Mouse (Mus musculus) ES-E14 (cell line): Measurements from ENCODE around the gene Kitl. TPM values are rescaled to one million over a fixed set of nuclear protein-coding genes. Genes with fewer than 3 reads are reported as not detected.

Experiments used
- DNase-seq: peaks from one replicate; pipeline ENCODE4 v3.0.0-alpha.2; 2013; ENCODE audit warnings: low read depth, low spot score
- H3K27ac ChIP-seq: 2 replicates; pipeline ENCODE4 v1.5.1; 2012; ENCODE audit warnings: low read depth, mild to moderate bottlenecking, low read length, moderate library complexity, mixed read lengths; ENCODE audit not compliant: poor library complexity, insufficient read depth, severe bottlenecking
- H3K36me3 ChIP-seq: 2 replicates; pipeline ENCODE4 v1.6.1; 2012; ENCODE audit warnings: mild to moderate bottlenecking, low read length, moderate library complexity, mixed read lengths; ENCODE audit not compliant: control insufficient read depth, poor library complexity, insufficient read depth, severe bottlenecking
- H3K4me1 ChIP-seq, 2 experiments: fragments of 150-350 bp in 1 of 2; sonication (generic) in 1 of 2; 2 replicates each; pipeline ENCODE4 v1.6.1; 2012; ENCODE audit warnings: low read length in 2 of 2, mild to moderate bottlenecking in 1 of 2, mixed read lengths in 1 of 2; ENCODE audit not compliant: control insufficient read depth in 2 of 2, insufficient read depth in 2 of 2, poor library complexity in 1 of 2
- H3K4me3 ChIP-seq, 2 experiments: fragments of 150-350 bp in 1 of 2; sonication (generic) in 1 of 2; 2 replicates each; pipeline ENCODE4 v1.5.1; 2012; ENCODE audit warnings: low read length in 2 of 2, low read depth in 1 of 2, mild to moderate bottlenecking in 1 of 2, mixed read lengths in 1 of 2; ENCODE audit not compliant: insufficient read depth in 1 of 2, poor library complexity in 1 of 2, severe bottlenecking in 1 of 2
- H3K9ac ChIP-seq: 2 replicates; pipeline ENCODE4 v1.6.1; 2012; ENCODE audit warnings: low read depth, mild to moderate bottlenecking, low read length, mixed read lengths; ENCODE audit not compliant: poor library complexity, insufficient read depth, severe bottlenecking
- H3K9me3 ChIP-seq: fragments of 150-350 bp; sonication (generic); 2 replicates; pipeline ENCODE4 v1.6.1; 2012; ENCODE audit warnings: low read depth, mild to moderate bottlenecking, low read length; ENCODE audit not compliant: control insufficient read depth, insufficient read depth
- CHD2 ChIP-seq: IDR thresholded peaks from 2 replicates; pipeline ENCODE4 v1.6.1; 2014; ENCODE audit warnings: mild to moderate bottlenecking, low read depth, low read length, inconsistent platforms
- HCFC1 ChIP-seq: IDR thresholded peaks from 2 replicates; pipeline ENCODE4 v1.6.1; 2012; ENCODE audit warnings: low read length, inconsistent platforms, borderline replicate concordance; ENCODE audit not compliant: insufficient read depth
- MAFK ChIP-seq: IDR thresholded peaks from 2 replicates; pipeline ENCODE4 v1.6.1; 2014; ENCODE audit warnings: mild to moderate bottlenecking, low read depth, low read length, inconsistent platforms; ENCODE audit not compliant: insufficient read depth
- ZC3H11A ChIP-seq: IDR thresholded peaks from 2 replicates; pipeline ENCODE4 v1.6.1; 2012; ENCODE audit warnings: low read depth, mild to moderate bottlenecking, inconsistent platforms, low read length, borderline replicate concordance
- ZNF384 ChIP-seq: IDR thresholded peaks from 2 replicates; pipeline ENCODE4 v1.6.1; 2012; ENCODE audit warnings: low read depth, low read length, inconsistent platforms
- in situ Hi-C, 2 experiments: fragments of 600-800 bp; cut with MboI; formaldehyde crosslinking; loops; one replicate each; pipeline ENCODE4 v1.15.1; 2025; ENCODE audit warnings: low sequenced_read_pairs in 2 of 2, inconsistent platforms in 1 of 2; ENCODE audit not compliant: unreplicated experiment in 2 of 2
- total RNA-seq: library from RNA; depleted of rRNA; stranded (reverse); fragments of 300-350 nt; gene quantifications from 2 replicates; pipeline ENCODE4 v1.2.3, GENCODE M21; 2012

Kitl gene
- total RNA-seq, 1 experiment: 8.7 TPM

- no peak for TF ChIP-seq ZNF384
- TF ChIP-seq CHD2: no peak
- TF ChIP-seq MAFK: no peak
- no peak for TF ChIP-seq HCFC1
- TF ChIP-seq ZC3H11A: no peak
- in situ Hi-C loops: no loop called here
- no peak overlapping the region for H3K9ac ChIP-seq
Observed at GRCm38 (mm10) chr10:99981887-99982286, 33.5 kb upstream of the Kitl start.

DNA sequence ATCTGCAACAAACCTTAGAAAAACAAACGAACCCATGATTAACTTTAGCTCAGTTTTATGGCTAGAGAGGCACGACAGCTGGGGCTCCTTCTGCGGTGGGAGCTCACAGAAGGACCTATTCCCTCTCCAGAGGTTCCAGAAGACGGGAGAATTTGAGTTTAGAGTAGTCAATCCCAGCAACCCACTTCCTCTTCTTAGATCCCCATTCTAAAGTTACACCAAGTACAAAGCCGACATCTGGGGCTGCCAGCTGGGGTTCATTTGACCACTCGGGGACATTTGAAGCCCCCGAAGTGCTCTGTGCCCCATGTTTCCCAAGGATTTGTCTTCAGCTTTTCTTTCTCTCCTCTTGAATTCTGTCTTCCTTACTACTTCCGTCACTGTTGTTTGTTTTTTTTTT lies 28.7 kb upstream of the Kitl start:
- no peaks in the 10 kb centered on the region for H3K36me3 ChIP-seq
- no peaks in the 10 kb centered on the region for H3K9me3 ChIP-seq
- DNase-seq: no peak
- no peak overlapping the region for H3K9ac ChIP-seq
- no peak for TF ChIP-seq MAFK
- TF ChIP-seq ZC3H11A: no peak
- TF ChIP-seq ZNF384: no peak
- no peak for TF ChIP-seq CHD2
- no peak for TF ChIP-seq HCFC1
- H3K27ac ChIP-seq: no peak overlapping the region
- in situ Hi-C loops: no loop called here
- H3K4me1 ChIP-seq: no peaks in the 10 kb centered on the region
- no peak overlapping the region for H3K4me3 ChIP-seq

More at GRCm38 (mm10) chr10:99981887-99982286, 33.5 kb upstream of the Kitl start:
- Histone ChIP-seq H3K27ac (no peak overlapping the region), H3K9me3 (no peaks in the 10 kb centered on the region), H3K36me3 (no peaks in the 10 kb centered on the region), H3K4me3 (no peak overlapping the region), H3K4me1 (no peaks in the 10 kb centered on the region)
- no peak for DNase-seq

GRCm38 (mm10) chr10:99989758-99990157 lies 25.7 kb upstream of the Kitl start:
- in situ Hi-C loops: no loop called here
- TF ChIP-seq CHD2: no peak
- TF ChIP-seq ZC3H11A: no peak
- TF ChIP-seq MAFK: no peak
- no peak for TF ChIP-seq HCFC1
- no peak for TF ChIP-seq ZNF384

DNA sequence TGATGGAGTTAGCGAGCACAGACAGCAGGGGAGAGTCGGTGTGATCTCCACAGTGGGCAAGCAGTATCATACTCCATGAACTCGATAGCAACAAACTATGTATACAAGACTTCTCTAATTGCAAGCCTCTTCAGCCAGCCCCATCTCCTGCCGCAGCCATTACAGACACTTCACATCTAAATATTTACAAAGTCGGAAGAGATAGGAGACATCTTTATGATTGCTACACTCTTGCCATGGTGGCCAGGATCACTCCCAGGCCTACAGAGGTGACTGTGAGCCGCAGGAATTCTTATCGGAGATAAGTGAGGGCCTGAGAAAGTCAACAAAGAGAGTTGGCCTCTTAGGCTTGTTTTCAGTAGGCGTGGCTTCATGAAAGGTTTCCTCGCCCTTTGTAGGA lies 23.3 kb upstream of the Kitl start:
- no peak overlapping the region for H3K9ac ChIP-seq
- no peak for DNase-seq
- in situ Hi-C loops: no loop called here
- no peak overlapping the region for H3K4me3 ChIP-seq
- H3K9me3 ChIP-seq: no peaks in the 10 kb centered on the region
- no peaks in the 10 kb centered on the region for H3K4me1 ChIP-seq
- TF ChIP-seq MAFK (no peak), HCFC1 (no peak), ZC3H11A (no peak), ZNF384 (no peak), CHD2 (no peak)
- no peak overlapping the region for H3K27ac ChIP-seq
- no peaks in the 10 kb centered on the region for H3K36me3 ChIP-seq

More at GRCm38 (mm10) chr10:99989758-99990157, 25.7 kb upstream of the Kitl start:
- H3K9me3 ChIP-seq: no peaks in the 10 kb centered on the region
- H3K4me1 ChIP-seq: no peaks in the 10 kb centered on the region
- H3K27ac ChIP-seq: no peak overlapping the region
- H3K9ac ChIP-seq: no peak overlapping the region
- no peaks in the 10 kb centered on the region for H3K36me3 ChIP-seq
- DNase-seq: no peak
- no peak overlapping the region for H3K4me3 ChIP-seq

- in situ Hi-C loops: no loop called here
- H3K4me1 ChIP-seq: no peaks in the 10 kb centered on the region
- no peak overlapping the region for H3K9ac ChIP-seq
- no peak overlapping the region for H3K27ac ChIP-seq
- no peaks in the 10 kb centered on the region for H3K9me3 ChIP-seq
- DNase-seq: no peak
- no peaks in the 10 kb centered on the region for H3K36me3 ChIP-seq
- TF ChIP-seq MAFK: no peak
- no peak for TF ChIP-seq ZC3H11A
- TF ChIP-seq HCFC1: no peak
- no peak for TF ChIP-seq ZNF384
- no peak for TF ChIP-seq CHD2
- no peak overlapping the region for H3K4me3 ChIP-seq
Observed at GRCm38 (mm10) chr10:100001452-100001851, 14.0 kb upstream of the Kitl start.
